Mouse (Mus musculus) kidney, adult 8-10 months (tissue): ENCODE data around the gene Hsdl1.

Source experiments
- DNase-seq, 2 experiments: peaks; one replicate each; pipeline ENCODE4 v3.0.0; 2022

Gene Hsdl1

DNA sequence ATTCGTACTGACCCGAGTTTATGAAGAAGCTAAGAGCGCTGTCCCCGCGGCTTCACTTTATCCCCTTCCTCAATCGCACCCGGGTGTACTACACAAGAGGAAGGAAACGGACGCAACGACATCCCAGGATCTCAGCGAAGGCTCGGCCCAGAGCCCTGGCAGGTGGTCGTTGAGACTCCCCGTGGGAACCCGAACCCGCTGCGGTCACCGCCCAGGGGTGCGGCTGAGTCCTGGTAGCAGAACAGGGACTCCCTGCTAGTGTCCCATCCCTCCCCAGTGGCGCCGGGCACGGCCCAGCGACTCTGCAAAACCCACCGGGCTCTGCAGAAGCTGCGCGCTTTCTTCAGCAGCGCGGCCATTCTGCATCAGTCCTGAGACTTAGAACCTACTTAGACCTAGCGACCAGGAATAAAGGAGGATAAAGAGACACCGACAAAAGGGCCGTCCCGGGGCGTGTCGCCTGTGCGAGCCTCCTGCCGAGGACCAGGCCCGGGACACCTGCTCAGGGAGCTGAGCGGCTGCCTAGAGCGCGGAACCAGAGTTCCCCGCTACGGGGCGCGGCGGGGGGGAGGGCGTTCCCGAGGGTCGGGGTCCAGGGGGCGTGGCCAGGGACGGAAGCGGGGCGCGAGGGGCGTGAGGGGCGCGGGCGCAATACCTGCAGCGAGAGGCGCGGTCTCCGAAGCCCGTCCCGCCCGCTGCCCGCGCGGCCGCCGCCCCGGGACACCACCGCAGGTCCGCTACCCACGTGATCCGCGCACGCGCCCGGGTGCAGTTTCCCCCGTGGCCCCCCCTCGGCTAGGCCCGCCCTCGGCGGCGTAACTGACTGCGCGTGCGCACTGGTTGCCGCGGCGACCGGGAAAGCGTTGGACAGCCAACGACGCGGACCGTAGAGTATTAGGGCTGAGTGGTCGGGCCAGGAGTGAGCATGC, at the start of gene Hsdl1, which contains the start of gene Dnaaf1:
Hsdl1 (minus strand) TSS at position 747 of the 929 bp plus-strand sequence.
Dnaaf1 (plus strand) TSS at position 799 of the 929 bp plus-strand sequence.
- peak; percentile 94 to 97 for DNase-seq

DNA sequence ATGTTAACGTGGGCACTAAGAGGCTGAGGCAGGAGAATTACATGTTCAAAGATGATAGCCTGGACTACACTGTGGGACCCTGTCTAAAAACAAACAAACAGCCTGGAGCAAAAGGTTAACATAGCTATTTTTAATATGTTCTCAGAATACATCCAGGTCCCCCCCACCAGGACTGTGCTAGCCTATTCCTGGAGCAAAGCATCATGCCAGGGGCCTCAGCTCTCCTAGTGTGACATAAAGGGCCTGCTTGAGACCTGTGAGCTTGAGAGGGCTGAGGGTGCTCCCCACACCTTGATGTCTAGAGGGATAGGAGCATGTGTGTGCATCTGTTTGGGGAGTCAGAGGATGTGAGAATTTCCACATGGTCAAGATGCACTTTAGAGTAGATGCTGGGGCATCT, 48.8 kb upstream of the Hsdl1 start:
- no peak for DNase-seq

DNA sequence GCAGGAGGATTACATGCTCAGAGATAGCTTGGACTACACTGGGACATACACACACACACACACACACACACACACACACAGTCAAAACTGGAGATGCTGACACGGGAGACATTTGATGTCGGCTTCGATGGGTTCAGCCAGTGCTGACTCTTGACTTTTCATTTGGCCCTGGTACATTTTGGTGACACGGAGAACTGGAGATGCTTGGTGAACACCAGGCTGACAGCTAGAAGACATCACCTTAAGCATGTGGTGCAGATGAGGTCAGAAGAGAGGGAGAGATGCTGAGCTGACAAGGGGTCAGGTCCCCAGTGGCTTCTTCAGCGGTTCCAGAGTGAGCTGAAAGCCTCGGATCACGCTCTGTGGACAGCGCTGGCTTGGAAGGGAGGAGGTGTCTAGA, 48.1 kb upstream of the Hsdl1 start:
- DNase-seq: no peak

DNA sequence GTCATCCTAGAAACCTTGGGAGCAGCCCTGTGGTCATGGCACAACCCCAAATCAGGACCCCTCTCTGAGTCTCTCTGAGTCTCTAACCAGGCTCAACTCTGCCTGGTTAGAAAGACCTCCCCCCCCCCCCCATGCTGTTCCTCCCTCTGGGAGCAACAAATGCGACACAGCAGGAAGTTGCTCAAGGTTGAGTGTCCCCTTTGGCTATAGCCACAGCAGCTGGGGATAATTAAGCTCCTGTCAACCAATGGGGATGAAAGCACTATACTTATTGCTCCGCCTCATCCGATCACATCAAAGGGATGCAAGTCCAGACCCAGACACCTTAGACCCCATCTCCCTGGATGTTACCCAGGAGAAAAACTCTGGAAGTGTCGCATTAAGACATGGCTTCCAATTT, 47.6 kb upstream of the Hsdl1 start:
- no peak for DNase-seq

DNA sequence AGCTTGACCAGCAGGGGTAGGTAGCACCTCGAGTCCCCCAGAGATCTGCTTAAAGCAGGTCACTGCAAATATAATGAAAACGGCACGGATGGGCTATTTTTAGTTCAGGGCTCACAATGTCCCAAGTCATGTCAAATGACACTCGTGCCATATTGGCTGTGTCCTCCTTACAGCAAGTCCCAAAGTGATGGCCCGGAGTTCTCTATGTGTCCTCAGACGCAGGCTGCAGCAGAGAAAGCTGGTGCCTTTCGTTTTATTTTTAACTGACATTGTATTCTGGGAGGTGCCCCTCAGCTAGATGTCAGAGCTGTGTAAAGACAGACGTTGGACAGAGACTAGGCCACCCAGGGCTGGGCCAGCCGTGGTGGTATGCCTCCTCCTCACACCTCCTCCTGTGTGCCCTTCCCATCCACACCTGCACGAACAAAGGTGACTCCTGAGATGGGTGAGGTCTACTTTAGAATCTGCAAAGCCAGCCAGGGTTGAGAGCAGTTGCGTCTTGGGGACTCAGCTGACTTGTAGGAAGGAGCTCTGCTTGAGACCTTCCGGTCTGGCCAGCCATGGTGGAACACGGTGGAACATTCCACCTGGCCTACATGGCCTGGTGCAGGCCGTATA, 46.0 kb upstream of the Hsdl1 start:
- DNase-seq: no peak

DNA sequence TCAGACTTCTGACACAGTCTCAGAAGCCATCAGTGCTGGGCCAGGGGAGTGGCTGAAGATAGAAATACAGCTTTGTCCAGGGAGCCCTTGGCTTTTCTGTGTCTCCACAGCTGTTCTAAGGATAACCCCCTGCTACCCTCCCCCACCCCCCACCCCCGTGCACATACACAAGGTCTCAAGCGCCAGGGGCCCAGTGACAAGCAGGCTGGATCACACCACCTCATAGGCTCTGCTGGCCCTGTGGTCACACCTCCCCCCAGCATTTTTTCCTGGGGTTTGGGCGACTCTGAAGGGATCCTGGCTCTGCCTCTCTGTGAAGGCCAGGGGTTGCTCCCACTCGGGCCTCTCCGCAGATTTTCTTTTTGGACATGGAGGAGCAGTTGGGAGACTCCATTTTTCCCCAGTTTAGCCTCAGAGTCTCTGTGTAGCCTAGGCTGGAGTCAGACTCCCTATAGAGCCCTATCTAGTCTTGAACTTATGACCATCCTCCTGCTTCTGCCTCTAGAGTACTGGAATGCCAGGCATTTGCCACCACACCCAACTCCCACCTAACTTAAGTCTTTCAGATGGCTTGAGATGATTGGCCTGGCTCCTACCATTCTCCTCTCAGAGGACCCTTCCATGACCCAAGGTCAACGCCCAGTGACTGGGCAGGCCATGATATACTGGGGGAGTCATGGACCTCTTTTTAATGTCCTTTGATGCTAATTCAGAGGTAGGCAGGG, 45.3 kb upstream of the Hsdl1 start:
- DNase-seq: no peak

DNA sequence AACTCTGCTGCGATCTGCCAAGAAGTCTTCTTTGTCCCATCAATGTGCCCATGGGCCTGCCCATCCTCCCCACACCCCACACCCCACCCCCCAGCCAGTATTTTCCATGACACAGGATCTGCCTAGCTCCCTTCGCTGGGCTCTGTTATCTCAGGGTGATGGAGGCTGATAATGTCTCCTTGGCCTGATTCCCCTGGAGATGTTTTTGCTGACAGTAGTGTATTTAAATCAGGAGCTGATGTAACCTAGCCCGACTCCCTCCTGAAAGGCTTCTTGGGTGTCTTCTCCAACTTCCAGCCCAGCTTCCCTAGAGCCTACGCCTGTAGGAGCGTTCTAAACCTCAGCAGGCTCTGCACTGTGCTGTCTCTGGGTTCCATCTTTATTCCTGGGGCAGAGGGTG, 43.9 kb upstream of the Hsdl1 start:
- DNase-seq: no peak

DNA sequence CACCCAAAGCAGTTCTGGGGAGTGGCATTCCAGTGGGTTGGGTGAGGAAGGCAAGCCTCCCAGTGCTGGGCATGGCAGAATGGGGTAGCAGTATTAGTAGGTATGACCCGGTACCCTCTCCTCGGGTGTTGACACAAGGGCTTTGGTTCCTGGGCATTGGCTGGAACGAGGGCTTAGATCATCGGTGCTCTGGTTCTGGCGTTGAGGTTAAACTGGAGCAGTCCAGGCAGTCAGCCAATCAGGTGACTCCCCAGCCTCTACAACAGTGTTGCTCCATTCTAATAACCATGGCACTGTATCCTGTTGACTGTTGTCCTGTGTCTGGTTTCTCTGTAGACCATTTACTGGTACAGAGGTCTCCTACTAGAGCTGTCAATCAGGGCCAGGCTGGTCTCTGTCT, 42.6 kb upstream of the Hsdl1 start:
- no peak for DNase-seq

DNA sequence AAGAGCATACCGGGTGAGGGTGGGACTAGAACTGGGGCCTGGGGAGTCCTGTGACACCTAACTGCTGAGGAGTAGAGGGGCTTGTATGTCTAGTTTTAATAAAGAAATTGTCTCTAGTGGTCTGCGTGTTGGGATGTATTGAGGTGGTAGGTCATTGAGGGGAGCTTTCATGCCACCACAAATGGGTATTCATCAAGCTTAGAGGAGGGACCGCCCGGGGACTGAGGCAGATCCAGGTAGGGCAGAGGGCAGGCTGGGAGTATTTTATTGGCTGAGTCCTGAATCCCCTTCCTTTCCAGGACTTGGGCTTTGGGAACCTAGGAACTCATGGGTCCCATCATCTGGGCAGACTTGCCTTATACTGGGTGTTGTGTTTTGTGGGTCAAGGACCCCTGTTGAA, 41.8 kb upstream of the Hsdl1 start:
- DNase-seq: no peak

DNA sequence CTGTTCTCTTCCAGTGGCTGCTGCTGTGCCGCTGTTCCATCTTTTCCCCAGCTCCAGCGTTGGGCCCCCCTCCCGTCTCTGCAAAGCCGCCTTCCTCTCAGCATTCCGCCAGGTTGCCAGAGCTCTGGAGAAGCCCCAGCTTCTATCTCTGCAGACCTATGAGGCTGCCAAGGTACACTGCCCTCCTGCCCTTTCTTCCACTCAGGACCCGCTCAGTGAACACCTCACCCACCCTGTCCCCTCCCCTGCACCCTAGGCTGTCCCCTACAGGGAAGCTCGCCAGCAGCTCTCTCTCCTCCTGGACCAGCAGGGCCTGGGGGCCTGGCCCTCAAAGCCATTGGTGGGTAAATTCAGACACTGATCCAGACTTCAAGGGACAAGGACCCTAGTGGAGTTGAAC, 41.4 kb upstream of the Hsdl1 start:
- DNase-seq: no peak

DNA sequence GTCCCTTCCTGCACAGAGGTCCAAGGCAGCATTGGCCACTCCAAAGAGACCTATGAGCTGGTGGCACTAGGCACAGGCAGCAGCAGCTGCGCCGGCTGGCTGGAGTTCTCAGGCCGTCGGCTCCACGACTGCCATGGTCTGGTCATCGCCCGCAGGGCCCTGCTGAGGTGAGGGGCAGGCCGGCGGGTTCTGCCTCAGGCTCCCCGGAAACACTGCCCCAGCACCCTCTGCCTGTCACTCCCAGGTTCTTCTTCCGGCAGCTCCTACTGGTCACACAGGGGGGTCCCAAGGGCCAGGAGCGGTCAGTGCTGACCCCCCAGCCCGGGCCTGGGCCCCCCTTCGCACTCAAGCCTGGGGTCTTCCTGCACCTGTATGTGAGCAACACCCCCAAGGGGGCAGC, 40.1 kb upstream of the Hsdl1 start:
- DNase-seq: no peak

DNA sequence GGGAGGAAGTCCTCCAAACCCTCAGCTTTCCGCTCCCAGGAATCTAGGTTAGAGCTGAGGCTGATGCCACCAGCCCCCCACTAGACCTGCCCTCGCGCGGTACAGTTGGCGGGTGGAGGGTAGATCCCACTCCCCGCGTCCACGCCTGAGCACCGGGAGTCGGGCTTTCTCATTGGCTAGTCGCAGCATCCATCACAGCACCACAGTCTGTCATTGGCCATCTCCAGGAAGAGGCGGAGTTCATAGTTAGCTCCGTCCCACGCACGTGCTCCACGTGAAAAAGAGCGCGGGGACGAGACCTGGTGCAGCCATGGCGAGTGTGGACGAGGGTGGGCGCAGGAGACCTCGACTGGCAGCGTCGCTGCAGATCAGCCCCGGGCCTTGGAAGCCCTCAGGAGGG, 37.5 kb upstream of the Hsdl1 start, which contains the start of gene Adad2:
Adad2 (plus strand) TSS at position 277 of the 400 bp plus-strand sequence.
- no peak for DNase-seq

DNA sequence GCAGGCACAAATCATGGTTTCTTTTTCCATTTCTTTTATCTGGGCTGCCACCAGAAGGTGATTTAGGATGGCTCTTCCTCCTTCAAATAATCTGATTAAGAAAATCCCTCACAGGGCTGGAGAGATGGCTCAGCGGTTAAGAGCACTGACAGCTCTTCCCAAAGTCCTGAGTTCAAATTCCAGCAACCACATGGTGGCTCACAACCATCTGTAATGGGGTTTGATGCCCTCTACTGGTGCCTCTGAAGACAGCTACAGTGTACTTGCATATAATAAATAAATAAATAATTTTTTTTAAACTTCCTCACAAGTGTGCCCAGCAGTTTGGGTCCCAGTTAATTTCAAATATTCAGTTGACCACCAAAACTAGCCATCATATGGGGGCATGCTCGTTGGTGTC, 31.2 kb upstream of the Hsdl1 start:
- peak in 1 of 2 experiments; percentile 20 for DNase-seq

DNA sequence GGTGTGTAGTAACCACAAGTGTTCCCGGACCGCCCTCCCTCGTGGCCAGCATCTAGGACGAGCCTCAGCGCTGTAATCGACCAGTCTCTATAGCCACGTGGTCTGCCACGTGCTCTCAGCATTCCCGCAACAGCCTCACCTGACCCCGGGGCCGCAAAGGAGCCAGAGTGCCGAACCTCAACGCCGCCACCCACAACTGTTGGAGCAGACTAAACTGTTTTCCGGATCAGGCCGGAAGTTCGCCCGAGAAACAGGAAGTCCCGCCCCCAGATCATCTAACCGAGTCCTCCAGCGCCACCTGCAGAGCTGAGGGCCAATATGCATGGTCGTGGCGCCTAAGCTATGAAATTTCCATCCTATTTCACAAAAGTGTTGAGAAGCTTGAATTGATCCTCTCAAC, 30.0 kb upstream of the Hsdl1 start, which contains the start of gene Taf1c:
Taf1c (minus strand) TSS at position 227 of the 400 bp plus-strand sequence.
- DNase-seq: peak; percentile 94 to 96

DNA sequence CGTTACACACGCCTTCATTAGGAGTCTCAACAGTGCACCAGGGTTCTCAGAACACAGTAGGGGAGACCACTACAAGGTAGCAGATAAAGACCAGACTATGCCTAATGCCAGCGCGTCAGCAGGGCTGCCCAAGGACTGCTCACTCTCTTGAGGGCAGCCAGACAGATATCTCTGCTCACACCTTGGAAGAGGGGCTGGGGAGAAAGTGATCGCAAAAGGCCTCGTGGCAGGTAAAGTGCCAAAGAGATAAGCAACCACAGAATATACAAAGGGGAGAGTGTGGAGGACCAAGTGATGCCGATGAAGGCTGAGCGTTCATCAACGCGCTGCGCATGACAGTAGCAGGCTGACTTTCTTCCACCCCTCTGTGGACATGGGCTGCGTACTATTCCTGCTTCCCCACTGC, 29.4 kb upstream of the Hsdl1 start:
- no peak for DNase-seq

DNA sequence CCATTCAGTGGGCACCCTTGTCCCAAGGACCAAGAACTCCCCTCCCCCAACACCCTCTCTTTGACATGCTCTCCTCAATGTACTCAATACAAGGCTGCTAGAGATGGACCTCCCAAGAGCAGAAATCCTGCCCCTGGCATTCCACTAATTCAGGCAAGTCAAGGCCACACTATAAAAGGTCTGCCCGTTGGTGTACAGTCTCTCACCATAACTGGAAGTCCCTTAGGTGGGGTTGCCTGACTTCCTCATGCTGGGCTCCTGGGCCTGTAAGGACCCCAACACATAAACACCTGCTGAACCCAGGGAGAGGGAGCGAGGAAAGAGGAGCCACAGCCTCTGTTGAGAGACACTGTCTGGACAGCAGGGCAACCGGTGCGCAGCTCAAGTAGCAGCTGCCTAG, 28.8 kb upstream of the Hsdl1 start:
- DNase-seq: no peak

DNA sequence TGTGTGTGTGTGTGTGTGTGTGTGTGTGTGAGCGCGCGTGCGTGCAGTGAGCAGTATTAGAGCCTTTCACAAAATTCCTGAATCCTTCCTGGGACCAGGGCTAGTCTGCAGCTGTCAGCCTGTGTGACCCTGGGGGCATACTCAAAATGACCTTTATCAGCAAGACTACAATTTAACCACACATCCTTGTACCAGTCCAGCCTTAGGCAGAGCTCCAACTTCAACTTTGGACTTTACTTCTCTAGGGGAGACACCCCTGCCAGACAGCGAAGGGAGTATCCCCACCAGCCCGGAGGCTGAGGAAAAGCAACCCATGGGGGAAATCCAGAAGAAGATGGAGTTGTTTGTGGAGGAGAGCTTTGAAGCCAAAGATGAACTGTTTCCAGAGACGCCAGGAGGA, 16.5 kb upstream of the Hsdl1 start:
- peak; percentile 56 to 65 for DNase-seq

DNA sequence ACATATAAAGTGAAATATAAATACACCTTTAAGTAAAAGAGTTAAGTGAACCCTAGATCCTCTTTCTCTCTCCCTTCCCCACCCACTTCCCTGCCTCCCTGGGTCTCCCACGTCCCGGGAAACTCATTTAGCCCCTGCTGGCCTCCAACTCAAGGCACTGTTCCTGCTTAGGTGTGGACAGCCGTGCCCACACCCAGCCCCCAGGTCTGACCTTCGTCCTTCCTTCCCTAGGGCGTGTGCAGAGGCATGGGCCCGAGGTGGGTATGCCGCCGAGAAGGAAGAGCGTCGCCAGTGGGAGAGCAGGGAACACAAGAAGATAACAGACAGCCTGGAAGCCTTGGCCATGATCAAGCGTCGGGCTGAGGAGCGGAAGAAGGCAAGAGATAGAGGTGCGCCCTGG, 15.4 kb upstream of the Hsdl1 start:
- DNase-seq: no peak

DNA sequence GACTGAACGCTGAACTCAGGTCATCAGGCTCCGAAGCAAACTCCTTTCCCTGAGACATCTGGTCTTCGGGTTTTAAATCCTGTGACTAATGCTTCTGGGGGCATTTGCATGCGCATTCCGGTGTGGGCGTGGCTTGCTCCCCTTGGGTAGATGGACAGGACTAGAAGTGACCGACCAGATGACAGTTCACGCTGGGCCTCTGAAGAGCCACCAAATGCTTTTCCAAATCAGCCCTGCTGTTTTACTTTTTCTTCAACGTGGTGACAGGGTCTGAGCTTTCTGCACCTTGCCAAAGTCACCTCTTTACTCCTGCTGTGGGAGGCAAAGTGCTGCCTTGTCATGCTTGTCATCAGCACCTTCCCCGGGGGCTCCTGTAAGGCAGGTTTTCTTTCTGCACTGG, 13.9 kb upstream of the Hsdl1 start:
- DNase-seq: no peak

DNA sequence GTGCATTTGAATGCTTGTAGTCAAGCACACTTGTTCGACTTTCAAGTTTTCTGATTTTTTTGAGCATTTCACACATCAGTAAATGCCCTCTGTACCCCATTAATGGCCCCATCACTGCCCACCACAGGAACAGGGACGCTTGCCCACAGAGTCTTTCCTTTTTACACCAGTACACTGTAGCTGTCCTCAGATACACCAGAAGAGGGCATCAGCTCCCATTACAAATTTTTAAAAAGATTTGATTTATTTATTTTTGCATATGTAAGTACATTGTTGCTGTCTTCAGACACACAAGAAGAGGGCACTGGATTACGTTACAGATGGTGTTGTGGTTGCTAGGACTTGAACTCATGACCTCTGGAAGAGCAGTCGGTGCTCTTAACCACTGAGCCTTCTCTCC, 13.3 kb upstream of the Hsdl1 start:
- no peak for DNase-seq

DNA sequence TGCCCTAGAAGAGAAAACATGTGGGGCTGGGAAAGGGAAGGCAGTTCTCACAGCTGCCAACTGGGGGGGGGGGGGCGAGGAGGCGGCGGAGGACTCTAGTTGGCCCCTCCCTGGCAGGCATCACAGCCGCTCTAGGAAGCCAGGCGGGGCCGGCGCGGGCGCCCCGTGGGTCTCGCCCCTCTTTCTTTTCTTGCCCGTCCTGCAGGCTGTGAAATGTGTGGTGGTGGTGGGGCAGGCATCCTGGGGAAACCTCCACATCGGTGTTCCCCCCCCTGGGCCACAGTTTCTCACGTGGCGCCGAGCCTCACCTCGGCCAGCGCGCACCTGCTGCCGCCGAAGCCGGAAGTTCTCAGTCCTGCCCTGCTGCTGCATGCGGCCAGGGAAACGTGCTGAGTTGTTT, 10.9 kb upstream of the Hsdl1 start:
- DNase-seq: no peak

DNA sequence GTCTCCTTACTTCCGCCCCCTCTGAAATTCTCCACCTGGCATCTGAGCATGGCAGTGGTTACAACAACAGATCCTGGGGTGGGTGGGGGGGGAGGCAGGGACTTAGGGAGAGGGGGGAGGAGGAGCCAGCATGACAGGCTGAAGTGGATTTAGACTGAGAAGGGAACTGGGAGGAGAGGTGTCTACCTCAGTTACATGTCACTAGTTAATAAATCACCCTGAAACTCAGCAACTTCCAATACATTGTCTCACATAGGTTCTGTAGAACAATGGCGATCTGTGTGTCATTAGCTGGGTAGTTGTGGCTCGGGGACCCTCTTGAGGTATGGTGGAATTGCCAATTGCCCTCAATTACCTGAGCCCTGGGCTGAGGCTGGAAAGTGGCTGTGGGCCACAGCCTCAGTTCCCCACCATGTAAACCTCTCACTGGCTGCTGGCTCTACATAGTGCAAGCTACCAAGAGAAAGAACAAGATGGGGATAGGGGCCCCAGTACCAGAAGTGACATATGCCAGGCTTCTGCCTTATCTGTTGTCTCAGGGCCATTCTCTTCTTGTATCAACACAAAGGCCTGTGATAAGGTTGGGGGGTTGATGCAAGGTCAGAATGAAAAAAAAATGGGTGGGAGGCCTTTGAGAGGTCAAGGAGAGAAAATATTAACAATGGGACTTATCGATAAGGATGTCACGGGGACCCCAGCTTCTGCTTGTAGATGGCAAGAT, 5.6 kb upstream of the Hsdl1 start:
- DNase-seq: no peak

DNA sequence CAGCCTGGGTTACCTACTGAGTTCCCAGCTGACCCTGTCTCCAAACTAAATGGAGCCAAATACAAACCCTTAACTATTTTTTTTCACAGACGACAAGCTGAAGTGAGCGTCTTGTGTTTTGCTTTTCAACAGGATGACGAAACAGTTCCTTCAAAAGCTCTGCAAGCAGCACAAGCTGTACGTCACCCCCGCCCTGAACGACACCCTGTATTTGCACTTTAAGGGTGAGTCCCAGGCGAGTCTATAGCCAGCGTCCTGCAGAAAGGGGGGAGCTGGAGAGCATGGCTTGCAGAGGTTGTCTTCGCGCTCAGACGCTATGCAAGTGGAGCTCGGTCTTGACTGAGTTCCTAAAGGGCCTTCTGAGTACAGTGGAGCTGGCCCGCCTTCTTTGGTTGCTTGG, 4.1 kb upstream of the Hsdl1 start:
- no peak for DNase-seq
